Mouse (Mus musculus) adrenal gland, adult 2 months (tissue): ENCODE measurements at regions not wholly inside any gene's neighbourhood (a gene's known extent, or its start where the extent isn't known, plus 50 kb on each side); places are given as distances from the start of the nearest gene placed in this dataset.

Experiments
- DNase-seq: peaks from one replicate; pipeline ENCODE4 v3.0.0; 2021

GRCm38 (mm10) chr1:184535691-184536090, 196.7 kb downstream of the Hlx start:
- no peak for DNase-seq

DNA sequence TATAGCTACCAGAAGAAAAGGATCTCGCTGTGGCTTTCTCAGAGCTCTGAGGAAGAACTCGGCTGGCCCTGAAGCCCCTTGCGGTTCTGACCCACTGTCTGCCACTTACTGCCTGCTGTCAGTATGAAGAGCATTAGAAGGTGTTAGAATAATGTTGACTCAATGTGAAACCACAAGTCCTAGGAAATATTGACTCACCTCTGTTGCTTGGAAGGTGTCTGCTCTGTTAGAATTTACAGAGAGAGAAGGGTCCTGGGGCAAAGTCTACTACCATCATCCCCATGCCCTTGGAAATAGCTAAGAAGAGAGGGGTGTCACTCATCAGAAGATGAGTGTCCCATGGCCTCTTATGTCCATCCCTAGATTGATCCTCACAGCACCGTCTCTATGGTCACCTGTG, 197.9 kb downstream of the Hlx start:
- DNase-seq, result no peak

GRCm38 (mm10) chr1:184533870-184534269, 198.5 kb downstream of the Hlx start:
- DNase-seq, result no peak

GRCm38 (mm10) chr1:184532488-184533055, 199.8 kb downstream of the Hlx start:
- no peak for DNase-seq

- no peak for DNase-seq
Observed at GRCm38 (mm10) chr1:184530606-184531320, 201.7 kb downstream of the Hlx start.

GRCm38 (mm10) chr1:184525740-184526139, 206.7 kb downstream of the Hlx start:
- no peak for DNase-seq

DNA sequence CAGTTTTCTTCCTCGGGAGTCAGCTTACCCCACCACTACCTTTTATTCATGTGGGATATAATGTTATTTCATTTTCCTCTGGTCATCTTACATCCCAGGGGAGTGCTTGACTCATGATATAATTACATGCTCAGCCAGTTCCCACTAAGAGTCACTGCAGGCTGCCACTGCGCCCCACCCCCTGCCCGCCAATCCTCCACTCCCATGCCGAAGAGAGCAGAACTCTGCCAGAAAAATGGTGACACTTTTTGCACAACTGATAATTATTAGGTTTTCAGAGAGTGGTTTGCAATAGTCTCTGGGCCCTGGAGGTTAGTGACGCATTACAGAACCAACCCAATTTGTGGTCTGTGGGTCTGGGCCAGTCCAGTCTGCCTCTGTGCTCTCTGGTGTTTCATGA, 212.9 kb downstream of the Hlx start:
- peak; percentile 40 for DNase-seq

- no peak for DNase-seq
Observed at GRCm38 (mm10) chr1:184504663-184505062, 227.8 kb downstream of the Hlx start.

- no peak for DNase-seq
Observed at GRCm38 (mm10) chr1:184503827-184504355, 228.5 kb downstream of the Hlx start.

DNA sequence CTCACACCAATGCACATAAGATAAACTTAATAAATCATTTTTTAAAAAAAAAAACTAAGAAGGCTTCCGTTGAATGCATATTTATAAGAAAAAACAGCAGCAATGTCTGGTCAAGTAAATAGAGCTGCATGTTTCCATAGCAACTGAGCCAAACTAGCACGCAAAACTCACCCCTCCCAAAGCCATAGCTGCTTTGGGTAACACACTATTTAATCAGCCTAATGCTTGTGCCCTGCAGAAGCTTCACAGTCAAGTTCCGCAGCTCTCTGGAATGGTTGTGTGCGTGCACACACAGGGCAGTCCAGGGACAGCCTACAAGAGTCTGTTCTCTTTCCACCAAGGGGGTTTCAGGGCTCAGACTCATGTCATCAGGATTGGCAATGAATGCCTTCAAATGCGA, 231.7 kb downstream of the Hlx start:
- DNase-seq, result no peak

GRCm38 (mm10) chr1:184498909-184499525, 233.4 kb downstream of the Hlx start:
- DNase-seq, result no peak

GRCm38 (mm10) chr1:184497007-184497406, 235.4 kb downstream of the Hlx start:
- DNase-seq, result no peak

DNA sequence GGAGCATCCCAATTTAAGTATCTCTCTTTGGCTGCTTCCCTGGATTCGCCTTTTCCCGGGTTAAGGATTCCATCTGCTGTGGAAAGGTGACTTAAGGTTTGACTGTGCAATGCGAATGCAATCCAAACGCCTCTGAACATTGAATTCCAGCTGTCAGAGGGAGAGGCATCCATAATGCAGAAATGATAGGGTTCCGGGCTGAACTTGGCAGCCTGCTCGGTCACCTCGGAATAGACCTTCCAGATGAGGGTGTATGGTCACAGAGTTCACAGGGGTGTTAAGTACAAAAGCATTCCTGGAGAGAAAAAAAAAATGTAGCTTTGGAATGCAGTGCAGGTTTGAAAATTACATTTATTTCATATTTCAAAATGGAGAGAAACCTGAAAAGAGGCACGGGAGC, 238.6 kb downstream of the Hlx start:
- no peak for DNase-seq

GRCm38 (mm10) chr1:184492115-184492514, 240.3 kb downstream of the Hlx start:
- no peak for DNase-seq

DNA sequence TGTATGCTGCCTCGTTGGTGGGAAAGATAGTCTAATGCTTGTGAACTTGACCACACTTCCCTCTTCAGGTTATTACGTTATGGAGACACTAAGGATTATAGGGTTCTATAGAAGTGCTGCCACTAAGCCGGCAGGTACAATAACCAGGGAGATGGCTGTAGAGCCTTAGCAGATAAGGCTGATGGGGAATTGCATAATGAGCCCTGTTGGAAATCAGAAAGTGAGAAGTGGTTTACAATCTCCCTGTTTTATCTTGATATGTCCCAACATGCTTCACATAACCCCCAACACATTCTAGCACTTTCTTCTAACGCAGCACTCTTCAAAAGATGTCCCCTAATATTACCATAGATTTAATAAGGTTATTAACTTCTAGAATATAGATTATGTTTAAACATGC, 241.2 kb downstream of the Hlx start:
- DNase-seq, result no peak

DNA sequence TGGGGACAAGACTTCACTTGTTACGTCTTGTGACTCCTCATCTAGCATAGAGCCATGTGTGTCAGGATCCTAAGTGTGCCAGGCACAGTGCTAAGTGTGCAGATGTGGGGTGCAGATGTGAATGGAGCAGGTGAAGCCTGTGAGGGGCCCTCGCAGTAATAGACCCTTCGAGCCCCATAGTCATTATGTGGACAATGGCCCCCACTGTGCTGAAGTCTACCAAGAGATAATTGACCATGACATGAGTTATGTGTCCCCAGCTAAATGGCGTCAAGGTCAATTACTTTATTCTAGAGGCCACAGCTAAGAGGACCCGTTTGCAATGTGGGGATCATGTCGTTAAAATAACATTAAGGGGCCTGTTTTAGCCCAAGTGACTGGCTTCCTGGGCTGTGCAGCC, 245.0 kb downstream of the Hlx start:
- no peak for DNase-seq

DNA sequence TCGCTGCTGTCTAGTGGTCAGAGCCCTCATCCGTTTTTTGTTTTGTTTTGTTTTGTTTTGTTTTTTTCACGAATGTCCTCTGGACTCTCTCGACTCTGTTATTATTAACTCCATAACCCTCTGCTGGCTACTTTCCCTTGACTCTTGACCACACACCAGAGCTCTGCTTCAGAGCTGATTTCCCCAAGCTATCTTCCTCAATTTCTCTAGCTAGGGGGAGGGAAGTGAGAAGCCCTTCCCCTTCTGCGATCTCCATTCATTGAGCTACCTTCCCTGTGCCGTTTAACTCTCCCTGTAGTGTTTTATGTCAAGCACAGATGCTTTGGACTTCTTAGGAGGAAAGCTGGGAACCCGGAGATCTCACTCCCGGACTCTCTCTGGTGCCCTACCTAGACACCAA, 247.6 kb downstream of the Hlx start:
- no peak for DNase-seq

GRCm38 (mm10) chr1:184483371-184483770, 249.0 kb downstream of the Hlx start:
- DNase-seq, result no peak

DNA sequence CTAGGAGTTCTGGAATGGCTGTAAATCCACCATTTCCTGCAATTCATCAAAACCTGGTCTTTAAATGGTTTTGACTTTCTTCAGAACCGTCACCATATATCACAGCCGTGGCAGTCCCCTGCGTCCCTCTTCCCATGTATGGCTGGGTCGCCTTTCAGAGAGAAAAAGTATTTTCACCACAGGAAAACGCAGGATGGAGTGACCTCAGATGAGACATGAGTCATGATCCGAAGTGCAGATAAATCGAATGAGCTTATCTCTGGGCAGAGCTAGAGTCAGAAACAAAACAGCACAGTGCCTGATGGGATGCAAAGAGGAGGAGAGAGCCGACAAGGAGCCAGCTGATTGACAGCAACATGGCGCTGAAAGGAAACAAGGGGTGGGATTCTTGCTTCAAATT, 250.4 kb downstream of the Hlx start:
- DNase-seq, result peak; percentile 46

- DNase-seq, result no peak
Observed at GRCm38 (mm10) chr1:184480571-184481220, 251.7 kb downstream of the Hlx start.

- DNase-seq, result peak; percentile 11
Observed at GRCm38 (mm10) chr1:184478006-184478405, 254.4 kb downstream of the Hlx start.

GRCm38 (mm10) chr1:184462481-184463124, 269.8 kb downstream of the Hlx start:
- no peak for DNase-seq
